Mouse (Mus musculus) mouse embryonic stem cell (cell line): ENCODE measurements around the gene Brd7.

ENCODE experiments used
- in situ Hi-C, 2 experiments: fragments of 300-500 bp; cut with MboI; formaldehyde crosslinking; loops; 1 replicate in 1 of 2; 3 replicates in 1 of 2; pipeline ENCODE4 v1.14.3; 2019 to 2020; ENCODE audit warnings: low sequenced_read_pairs in 2 of 2, low pct_unique_long_range_greater_than_20kb in 1 of 2, mixed read lengths in 1 of 2; ENCODE audit not compliant: unreplicated experiment in 1 of 2

The Brd7 gene

DNA sequence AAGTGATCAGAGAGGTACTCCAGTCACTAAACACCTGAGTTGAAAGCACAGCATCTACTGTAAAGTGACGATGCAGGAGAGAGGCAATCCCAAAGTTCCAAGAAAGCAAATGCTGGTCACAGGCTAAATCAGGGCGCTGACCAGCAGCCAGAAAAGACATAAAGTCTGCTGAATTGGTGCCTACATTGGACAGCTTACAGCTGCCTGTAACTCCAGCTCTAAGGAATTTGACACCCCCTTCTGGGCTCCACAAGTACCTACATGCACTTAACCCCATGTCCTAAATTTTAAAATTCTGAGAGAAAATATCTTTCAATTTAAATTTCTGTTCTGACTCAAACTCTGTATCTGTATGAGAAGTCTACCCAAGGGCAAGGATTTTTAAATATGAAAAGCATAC, 2.0 kb downstream of the Brd7 start:
- in situ Hi-C loops: no loop called here

DNA sequence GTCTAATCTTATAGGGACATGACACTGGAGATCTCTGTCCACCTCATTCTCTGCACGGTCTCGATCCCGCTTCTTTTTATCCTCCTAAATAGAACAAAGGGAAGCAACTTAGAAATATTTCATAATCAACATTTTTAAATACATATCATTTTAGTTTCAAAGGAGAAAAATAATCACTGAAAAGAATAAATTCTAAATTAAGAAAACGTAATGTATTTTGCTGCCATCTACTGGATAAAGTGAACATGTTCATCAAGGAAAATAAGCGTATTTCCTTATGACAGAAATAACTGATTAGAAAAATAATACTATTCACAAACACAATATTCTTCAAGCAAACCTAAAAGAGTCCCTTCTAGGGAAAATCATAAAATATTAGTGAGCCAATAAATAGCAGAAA, 4.0 kb downstream of the Brd7 start:
- in situ Hi-C loops: no loop called here

DNA sequence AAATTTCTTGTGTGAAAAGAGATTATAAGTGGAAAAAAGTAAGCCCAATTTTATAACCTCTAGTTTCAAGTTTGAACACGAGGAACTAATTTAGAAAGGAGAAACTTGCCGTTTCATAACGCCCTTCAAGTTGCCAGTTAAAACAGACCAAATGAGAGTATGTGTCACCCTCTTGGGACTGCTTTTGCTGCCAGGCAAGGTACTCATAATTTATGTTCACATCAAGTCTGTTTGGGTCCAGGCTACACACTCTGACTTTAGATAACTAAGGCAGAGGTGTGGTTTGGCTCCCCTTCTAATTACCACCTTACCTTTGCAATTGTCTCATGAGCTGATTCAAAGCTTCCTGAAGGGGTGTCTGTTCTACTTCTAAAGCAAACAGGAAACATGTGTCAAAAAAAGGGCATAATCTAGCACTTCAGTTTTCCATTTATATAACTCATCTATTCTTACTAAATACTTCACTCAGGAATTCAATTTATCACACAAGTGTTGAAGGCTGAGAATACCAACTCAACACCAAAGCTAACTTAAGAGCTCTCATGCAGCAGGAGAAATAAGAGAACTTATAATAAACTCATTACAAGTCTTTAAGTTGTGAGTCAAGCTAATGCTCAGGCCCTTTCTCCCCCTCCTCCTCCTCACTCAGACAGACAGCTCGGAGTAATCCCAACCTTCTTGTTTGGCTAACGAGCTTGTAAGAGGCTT, 4.6 kb downstream of the Brd7 start:
- in situ Hi-C loops: no loop called here

DNA sequence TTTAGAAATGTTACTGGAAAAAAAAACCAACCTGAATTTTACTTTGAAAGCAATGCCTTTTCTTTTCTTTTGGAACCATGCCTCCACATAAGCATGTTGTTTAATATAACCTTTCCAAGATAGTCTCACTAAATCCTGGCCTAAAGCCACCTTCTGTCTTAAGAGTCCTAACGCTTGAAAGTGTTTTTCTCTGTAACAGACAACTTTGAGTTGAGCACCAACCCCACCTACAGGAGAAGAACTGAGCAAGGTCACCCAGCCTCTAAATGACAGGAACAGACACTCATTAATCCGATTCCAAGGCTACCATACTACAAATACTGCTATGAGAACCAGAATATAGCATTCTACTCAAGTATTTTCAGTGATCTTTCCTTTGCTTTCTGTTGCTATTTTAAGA, 12.9 kb downstream of the Brd7 start:
- in situ Hi-C loops: no loop called here

DNA sequence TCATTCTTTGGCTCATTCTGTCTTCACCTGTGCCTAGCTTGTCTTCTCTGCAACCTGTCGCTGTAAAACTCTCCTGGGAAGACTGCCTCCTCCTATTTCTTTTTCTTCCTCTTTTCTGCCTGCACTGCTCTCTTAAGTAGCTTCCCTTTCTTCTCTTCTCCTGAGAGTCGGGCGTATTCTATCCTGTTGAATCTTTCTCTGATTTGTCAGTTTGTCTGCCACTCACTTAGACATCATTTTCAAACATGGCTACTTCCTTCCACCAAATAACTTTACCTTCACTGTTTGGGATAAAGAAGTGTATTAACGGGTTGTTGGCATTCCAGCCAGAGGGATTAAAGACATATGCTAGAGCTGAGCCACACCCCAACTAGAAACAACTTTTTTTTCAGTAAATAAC, 20.0 kb downstream of the Brd7 start:
- in situ Hi-C loops: no loop called here

DNA sequence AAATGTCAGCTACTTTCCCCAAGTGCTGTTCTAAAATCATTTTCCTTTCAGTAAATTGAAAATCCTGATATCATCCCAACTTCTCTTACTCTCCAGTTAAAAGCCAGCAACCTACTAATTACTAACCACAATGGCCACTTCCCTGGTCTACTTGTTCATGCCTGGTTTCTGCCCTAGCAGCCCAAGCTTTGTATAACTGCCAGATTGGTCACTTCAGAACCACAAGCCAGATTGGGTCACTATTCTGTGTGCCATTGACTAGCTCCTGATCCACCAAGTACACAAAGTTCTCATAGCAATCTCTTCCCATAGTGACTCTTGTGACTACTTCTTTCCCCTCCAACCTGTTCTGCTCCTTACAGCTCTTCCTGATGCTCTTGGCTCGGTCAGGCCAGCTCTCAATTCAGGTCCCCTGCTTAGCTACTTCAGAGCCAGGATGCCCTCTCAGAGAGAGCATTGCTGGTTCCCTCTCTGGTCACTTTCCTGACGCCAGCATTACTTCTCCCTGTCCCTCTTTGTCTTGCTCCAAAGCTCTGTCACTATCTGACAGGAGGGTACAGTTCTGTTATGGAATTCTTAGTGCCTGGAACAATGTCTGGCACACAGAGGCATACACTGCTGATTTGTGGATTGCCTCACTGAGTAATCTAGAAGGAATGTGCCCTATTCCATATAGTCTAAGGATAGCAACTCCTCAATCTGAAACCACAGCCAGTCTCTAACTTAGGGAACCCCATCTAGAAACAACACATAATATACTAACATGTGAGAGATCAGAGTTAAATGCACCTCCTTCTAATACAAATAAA, 21.9 kb downstream of the Brd7 start:
- in situ Hi-C loops: no loop called here

DNA sequence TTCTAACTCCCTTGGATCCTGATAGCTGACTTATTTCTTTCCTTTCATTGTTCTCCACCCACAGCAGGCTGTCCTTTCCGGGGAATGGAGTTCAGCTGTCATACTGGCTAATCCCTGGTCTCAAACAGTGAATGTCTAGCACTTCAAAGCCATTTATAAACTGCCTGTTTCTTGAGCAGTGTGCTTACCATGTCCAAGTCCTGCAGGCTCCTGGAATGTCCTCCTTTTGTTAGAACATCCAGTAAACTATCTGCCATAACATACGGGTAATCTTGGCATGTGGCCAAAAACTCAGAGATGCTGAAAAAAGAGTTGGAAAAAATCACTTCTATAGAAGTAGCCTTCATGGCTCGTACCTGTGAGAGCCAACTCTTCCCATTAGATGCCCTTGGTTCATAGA, 22.8 kb downstream of the Brd7 start:
- in situ Hi-C loops: no loop called here

DNA sequence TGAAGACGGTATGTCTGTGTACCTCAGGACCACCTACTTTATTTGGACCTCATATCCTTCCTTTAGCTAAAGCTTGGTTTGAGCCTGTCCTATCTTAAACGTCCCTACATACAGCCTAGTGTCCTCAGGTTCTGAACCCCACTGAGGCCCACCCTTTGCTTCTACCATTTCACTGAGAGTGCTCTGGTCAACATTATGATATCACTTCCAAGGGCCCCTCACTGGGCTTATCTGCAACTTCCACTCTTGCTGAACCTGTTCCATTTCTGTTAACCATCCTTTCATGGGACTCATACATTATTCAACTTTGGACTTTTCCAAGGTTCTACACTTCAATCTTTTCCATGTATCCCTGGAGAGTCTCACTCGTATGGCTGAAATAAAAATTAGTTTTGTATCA, 27.0 kb downstream of the Brd7 start:
- in situ Hi-C loops: no loop called here

DNA sequence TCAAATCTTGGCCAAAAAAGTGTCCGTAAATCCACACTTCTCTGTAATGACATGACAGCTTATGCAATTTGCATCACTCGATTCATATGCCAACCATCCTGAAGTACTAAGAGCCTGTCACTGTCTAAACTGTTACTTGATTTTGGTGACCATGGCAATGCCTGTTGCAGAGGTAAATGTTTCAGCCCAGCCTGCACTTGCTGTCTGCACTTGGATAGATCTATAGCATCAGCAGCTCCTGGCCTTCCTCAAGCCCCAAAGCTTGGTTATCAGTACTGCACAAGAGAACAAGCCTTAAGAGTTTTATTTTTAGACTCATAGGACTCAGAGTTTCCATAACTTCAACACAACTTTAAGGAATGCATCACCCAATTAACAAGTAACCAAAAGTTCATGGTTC, 27.6 kb downstream of the Brd7 start:
- in situ Hi-C loops: no loop called here

DNA sequence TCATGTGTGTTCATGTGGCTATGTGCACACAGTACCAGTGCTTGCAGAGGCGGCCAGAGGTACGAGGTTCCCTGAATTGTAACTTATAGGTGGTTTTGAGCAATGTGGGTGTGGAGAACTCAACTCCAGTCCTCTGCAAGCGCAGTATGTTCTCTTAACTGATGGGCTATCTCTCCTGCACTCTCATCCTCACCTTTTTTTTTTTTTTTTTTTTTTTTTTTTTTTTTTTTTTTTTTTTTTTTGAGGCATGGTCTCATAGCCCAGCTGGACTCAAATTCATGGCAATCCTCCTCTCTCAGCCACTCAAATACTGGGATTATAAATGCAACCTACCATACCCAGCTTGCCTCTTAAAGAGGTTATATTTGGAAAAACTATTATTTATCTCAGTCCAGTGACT, 31.2 kb downstream of the Brd7 start:
- in situ Hi-C loops: no loop called here

DNA sequence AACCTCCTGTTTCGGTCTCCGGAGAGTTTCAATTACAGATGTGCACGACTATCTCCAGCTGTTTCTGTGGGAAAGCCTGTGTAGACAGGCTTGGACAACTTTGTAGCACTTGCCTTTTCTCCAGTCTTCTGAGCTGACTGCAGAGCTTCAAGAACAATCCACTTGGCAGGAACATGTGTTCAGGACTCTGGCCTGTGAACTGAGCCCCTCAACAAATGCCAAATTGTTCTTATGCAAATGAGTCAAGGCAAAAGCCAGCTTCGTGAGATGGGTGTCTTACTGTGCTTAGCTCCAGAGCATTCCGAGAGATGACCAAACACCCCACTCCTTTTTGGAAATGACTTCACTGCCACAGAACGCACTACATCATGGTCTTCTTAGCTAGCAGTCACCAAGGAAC, 33.3 kb downstream of the Brd7 start:
- in situ Hi-C loops: no loop called here

DNA sequence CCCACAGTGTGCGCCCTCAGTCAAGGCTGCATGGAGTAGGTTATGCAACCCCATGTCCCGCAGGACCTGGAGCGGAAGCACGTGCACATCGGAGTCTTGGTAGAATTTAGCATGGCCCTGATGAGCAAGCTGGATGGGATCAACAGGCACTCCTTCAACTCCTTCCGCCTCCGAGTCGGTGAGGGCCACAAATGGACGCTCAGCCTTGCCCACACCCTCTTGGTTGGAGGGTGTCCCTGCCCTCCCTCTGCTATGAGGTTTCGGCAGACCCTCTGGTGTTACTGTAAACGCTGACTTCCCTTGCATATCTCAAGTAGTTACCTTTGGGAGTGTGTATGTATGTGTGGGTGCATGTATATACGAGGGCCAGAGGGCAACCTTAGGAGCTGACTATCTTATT, 35.7 kb downstream of the Brd7 start:
- in situ Hi-C loops: no loop called here

DNA sequence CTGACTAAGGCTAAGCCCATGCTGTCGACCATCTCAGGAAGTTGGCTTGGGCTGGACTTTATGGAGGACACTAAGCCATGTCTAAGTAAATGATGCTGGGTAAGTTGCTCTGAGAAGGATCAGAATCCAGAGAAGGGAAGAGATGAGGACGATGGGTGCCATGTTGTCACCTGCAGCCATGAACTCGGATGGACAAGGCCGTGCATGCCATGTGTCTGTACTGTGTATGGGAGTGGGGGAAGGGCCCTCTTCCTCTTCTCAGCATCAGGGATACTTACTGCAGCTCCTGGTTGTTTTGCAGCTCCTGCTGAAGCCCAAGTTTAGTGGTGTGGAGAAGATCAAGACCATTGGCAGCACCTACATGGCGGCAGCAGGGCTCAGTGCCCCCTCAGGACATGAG, 36.2 kb downstream of the Brd7 start:
- in situ Hi-C loops: no loop called here

DNA sequence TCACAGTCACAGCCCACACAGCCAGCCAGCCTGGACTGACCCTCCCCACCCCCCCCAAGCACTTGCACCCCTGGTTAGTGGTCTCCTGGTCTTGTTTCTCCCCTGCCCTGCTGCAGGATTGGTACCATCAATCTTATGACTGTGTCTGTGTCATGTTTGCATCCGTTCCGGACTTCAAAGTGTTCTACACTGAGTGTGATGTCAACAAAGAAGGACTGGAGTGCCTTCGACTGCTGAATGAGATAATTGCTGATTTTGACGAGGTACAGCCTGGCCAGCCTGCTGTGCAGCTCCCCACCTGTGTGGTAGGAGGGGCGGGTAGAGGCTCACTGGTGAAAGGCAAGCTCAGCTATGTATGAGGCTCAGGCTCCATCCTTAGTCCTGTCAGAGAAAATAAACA, 36.7 kb downstream of the Brd7 start:
- in situ Hi-C loops: no loop called here

DNA sequence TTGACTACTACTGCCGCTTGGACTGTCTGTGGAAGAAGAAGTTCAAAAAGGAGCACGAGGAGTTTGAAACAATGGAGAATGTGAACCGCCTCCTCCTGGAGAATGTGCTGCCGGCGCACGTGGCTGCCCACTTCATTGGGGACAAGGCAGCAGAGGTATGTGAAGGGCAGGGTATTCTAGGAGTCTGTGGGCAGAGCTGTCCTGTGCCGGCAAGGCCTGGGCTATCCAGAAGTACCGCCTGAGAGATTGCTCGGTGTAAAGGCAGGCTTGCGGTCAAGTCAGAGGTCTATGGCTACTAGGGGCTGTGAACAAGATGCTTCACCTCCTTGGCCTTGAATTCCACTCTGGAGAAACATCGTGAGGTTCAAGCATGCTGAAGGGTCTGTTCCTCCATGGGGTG, 37.2 kb downstream of the Brd7 start:
- in situ Hi-C loops: no loop called here

DNA sequence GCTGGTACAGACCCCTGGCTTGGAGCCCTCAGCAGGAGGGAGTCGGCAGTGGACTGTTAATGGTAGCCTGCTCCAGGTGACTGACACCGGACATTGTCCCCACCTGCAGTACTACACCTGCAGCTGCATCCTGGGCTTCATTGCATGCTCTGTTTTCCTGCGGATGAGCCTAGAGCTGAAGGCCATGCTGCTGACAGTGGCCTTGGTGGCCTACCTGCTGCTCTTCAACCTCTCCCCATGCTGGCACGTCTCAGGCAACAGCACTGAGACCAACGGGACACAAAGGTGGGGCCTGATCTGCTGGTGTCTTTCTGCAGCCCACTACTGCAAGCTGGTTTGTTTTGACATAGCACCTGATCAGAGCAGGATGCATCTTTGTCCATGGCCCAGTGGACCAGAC, 38.5 kb downstream of the Brd7 start:
- in situ Hi-C loops: no loop called here

DNA sequence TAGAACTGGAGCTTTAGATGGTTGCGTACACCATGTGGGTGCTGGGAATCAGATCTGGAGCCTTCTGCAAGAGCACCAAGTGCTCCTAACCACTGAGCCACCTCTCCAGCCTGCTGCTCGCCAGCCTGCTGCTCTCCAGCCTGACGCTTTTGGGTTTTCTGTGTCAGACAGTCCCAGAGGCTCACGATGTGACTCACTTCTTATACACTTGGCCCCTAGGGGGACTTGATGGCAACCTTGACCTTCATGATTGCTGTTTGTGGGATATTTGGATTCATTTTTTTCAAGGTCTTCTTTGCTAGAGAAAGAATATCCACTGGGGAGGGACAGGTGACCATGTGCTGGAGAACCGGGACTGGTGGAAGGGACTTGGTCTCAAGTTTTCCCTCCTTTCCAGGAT, 40.6 kb downstream of the Brd7 start:
- in situ Hi-C loops: no loop called here

DNA sequence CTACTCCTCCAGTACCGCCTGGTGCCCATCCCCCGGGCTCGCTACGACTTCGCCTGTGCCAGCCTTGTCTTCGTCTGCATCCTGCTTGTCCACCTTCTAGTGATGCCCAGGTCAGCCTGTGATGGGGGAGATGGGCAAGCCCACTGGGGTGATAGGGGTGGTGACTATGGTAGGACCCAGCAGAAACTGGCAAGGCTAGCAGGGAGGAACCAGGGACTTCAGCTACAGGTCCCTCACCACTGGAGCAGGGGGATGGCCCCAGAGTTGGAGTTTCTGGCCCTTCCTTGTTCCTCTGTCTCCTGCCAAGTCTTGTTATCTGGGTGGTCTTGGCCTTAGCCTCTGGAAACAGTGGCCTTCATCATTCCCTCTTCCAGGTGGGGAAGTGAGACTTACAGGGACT, 41.9 kb downstream of the Brd7 start:
- in situ Hi-C loops: no loop called here

DNA sequence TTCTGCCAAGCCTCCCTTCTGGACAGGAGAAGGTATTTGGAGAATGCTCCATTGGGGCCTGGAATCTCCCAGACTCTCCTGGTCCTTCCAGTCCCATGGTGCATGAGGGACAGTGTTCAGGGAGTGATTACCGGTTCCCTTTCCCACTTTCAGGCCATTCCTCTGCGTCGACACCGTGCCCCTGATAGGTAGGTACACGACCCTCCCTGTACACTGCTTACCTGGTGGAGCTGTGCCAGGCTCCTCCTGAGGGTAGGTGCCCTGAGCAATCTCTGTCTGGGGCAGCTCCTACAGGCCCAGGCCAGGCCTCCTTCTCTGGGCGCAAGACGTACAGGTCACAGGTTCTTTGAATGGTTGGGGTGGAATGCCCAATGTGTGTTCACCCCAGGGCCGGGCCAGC, 43.8 kb downstream of the Brd7 start:
- in situ Hi-C loops: no loop called here

DNA sequence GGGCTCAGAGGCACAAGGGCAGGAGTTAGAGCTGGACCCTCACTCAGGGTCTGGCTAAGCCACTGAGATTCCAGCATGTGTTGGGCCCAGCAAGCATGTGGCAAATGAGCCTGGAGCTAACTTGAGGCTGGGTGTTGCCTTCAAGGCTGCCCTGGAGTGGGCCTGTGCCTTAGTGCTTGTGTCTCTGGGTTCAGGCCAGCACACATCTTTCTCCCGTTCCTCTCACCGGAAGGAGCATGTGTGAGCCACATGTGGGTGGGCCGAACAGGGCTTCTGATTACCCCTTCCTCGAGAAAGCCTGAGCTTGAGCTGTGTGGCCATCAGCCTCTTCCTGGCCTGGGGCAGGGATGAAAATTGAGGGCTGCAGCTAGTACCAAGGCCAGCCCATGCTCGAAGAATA, 44.7 kb downstream of the Brd7 start:
- in situ Hi-C loops: no loop called here
